Mouse (Mus musculus) forebrain, embryonic 12.5 days (tissue): ENCODE measurements around the gene Tardbp. TPM values are rescaled to one million over a fixed set of nuclear protein-coding genes. Genes with fewer than 3 reads are reported as not detected.

Experiments
- ATAC-seq: fragments of 200-750 bp; cut with Nextera tagmentation; 2 replicates; pipeline ENCODE4 v1.8.0; 2017; ENCODE audit warnings: moderate TSS enrichment; ENCODE audit not compliant: low FRiP score
- H3K27ac ChIP-seq: fragments of 300-500 bp; sonication (generic); 2 replicates; pipeline ENCODE4 v1.5.1; 2016; ENCODE audit warnings: mild to moderate bottlenecking
- H3K27me3 ChIP-seq: fragments of 300-500 bp; sonication (generic); 2 replicates; pipeline ENCODE4 v1.6.1; 2016; ENCODE audit warnings: mild to moderate bottlenecking
- H3K36me3 ChIP-seq: fragments of 300-500 bp; sonication (generic); replicated peaks from 2 replicates; pipeline ENCODE4 v1.6.1; 2016; ENCODE audit warnings: mild to moderate bottlenecking
- H3K4me1 ChIP-seq: fragments of 300-500 bp; sonication (generic); 2 replicates; pipeline ENCODE4 v1.6.1; 2016
- H3K4me2 ChIP-seq: fragments of 300-500 bp; sonication (generic); 2 replicates; pipeline ENCODE4 v1.6.1; 2016; ENCODE audit warnings: mild to moderate bottlenecking, moderate library complexity
- H3K4me3 ChIP-seq: fragments of 300-500 bp; sonication (generic); replicated peaks from 2 replicates; pipeline ENCODE4 v1.5.1; 2016; ENCODE audit warnings: mild to moderate bottlenecking
- H3K9ac ChIP-seq: fragments of 300-500 bp; sonication (generic); 2 replicates; pipeline ENCODE4 v1.6.1; 2016; ENCODE audit warnings: mild to moderate bottlenecking
- H3K9me3 ChIP-seq: fragments of 300-500 bp; sonication (generic); 2 replicates; pipeline ENCODE4 v1.6.1; 2016
- WGBS: fragments of 180-500 bp; shearing (Covaris S2); methylation state at CpG from one replicate; pipeline ENCODE4 v1.1.7; 2016; 5-methylcytosine and 5-hydroxymethylcytosine counted together
- polyA plus RNA-seq: library from polyadenylated mRNA; unstranded; fragments of >200 nt; fragmentation: Nextera tagmentation; extraction: Ambion mirVana; gene quantifications from 2 replicates; pipeline ENCODE4 v1.2.1, GENCODE M21; 2016

Gene Tardbp
- polyA plus RNA-seq, 1 experiment from 2014 or later, result 447 TPM

DNA sequence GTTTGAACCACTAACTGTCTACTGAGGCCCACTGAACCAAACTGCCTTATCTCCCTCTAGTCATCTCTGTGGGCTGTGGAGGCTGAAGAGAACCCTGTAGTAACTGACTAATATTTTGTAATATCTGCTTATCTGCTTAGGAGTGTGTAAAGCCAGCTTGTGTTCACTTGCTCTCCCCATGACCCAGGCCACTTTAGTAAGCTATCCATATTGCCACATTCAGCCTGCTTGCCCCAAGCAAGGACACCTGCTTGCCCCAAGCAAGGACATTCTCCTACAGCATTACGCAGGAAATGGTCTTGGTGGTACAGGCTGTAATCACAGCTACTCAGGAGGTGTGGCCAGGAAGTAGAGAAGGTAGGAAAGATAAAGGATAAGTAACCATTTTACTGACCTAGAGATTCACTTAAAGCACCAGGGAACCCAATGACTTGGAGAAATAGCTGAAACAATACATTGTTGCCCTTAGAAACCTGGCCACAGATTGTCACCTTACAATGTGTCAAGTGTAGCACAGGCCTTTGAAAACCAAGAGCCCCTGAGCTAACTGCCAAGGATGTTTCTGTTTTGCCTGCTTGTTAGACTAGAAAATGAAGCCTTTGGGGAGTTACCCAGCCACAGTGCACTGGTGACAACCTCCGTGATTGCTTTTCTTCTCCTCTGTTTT is 6.7 kb upstream of the Tardbp start:
- ATAC-seq, result no peak
- H3K4me1 ChIP-seq, result no peaks in the 10 kb centered on the region
- 76% methylated on average over 2 of the region's 2 CpGs for WGBS

DNA sequence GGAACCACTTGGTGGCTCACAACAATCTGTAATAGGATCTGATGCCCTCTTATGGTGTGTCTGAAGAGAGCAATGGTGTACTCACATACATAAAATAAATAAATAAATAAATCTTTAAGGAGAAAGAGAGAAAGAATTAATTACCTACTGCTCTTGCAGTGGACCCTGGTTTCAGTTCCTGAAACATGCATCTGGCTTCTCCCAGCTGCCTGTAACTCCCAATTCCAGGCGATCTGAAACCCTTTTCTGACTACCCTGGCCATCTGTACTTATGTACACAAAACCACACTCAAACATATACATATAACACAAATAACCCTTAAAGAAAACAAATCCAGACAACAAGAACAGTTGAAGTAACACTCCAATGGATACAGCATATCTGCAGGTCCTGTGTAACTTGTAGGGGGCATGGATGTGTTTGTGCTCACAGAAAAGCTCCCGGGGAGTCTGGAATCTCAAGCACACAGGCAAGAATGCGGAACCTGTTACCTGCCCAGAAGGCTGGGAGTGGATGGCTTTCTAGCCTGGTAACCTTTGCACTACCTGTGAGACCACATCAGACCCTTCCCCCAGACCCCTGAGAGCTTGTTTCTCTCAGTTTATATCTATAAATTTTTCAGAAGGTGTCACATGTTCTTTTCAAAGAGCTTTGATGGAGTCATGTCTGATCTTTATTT is 5.3 kb upstream of the Tardbp start:
- 84% methylated on average over 3 of the region's 3 CpGs for WGBS
- no peak for ATAC-seq
- Histone ChIP-seq H3K36me3 (no peaks in the 10 kb centered on the region), H3K4me3 (no peak overlapping the region), H3K4me1 (no peaks in the 10 kb centered on the region), H3K9me3 (no peaks in the 10 kb centered on the region), H3K9ac (no peak overlapping the region), H3K27ac (no peak overlapping the region), H3K27me3 (no peaks in the 10 kb centered on the region), H3K4me2 (no peak overlapping the region)

More for the DNA sequence above, 6.7 kb upstream of the Tardbp start:
- H3K9ac ChIP-seq, result no peak overlapping the region
- H3K4me3 ChIP-seq, result no peak overlapping the region
- no peak overlapping the region for H3K27ac ChIP-seq
- no peaks in the 10 kb centered on the region for H3K27me3 ChIP-seq
- no peaks in the 10 kb centered on the region for H3K9me3 ChIP-seq
- no peaks in the 10 kb centered on the region for H3K36me3 ChIP-seq
- no peak overlapping the region for H3K4me2 ChIP-seq

DNA sequence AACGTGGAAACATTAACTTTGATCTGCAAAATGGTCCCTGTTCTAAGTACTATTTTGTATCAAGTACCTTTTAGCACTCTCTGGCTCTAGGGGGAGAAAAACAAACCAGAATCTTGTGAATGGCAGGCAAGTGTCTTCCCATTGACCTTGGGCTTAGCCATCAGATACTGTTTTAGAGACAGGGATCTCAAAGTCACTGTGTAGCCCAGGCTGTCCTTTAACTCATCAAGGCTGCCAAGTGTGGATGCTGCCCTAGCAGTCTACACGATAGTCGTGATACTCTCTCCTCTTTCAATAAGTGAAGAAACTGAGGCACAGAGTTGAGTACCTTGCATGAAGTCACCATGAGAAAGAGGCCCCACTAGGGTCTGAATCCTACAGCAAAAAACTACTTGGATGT is 427 bp upstream of the Tardbp start:
- H3K27ac ChIP-seq, result no peak overlapping the region

DNA sequence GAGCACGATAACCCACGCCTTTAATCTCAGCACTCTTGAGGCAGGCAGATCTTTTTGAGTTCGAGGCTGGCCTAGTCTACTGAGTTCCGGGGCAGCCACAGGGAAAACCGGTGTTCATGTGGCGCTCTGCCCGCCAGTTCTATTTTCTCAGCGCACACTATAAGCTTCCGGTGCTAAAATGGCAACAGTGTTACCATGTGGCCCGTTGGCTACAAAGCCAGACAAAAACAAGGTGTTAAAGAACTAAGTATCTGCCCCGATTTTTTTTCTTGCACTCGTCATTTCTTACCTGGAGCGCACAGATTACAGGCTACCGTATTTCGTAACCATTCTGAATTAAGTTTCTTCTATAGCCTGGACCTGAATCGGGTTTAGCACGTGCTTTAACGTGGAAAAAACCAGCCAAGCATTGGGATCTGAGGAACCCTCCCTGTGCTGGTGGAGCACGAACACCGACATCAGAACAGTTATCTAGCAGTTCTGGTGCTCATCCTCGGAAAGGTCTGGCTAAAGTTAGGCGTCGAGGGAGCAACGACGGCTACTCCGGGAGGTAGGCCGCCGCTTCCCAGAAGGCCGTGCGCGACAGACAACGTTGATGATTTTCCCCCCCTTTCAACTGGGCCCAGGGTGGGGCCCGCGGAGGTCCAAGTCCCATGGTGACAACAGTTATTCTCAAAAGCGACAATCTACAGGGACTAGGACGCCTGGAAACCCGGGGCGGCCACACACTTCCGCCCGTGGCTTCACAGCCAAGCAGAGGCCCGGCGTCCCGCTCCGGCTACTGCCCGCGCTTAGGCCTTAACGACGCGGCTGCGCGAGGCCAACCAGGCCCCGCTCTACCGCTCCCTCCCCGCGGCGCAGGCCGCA is 830 bp downstream of the Tardbp start:
- peaks cover 25% of the 10 kb centered on the region for H3K4me1 ChIP-seq
- ATAC-seq, result peak; percentile 66
- no peaks in the 10 kb centered on the region for H3K9me3 ChIP-seq
- WGBS, result 1% methylated on average over 57 of the region's 57 CpGs
- H3K27me3 ChIP-seq, result no peaks in the 10 kb centered on the region
- H3K36me3 ChIP-seq, result peaks cover 42% of the 10 kb centered on the region
- H3K27ac ChIP-seq, result peak overlapping the region; percentile 96
- peak overlapping the region; percentile 89 for H3K4me2 ChIP-seq
- peak overlapping the region; percentile 94 for H3K4me3 ChIP-seq
- peak overlapping the region; percentile 99 for H3K9ac ChIP-seq

More for the DNA sequence above, 427 bp upstream of the Tardbp start:
- WGBS, result 64% methylated on average over 3 of the region's 3 CpGs
- ATAC-seq, result peak; percentile 27
- Histone ChIP-seq H3K4me3 (peak overlapping the region; percentile 94), H3K27me3 (no peaks in the 10 kb centered on the region), H3K4me1 (peaks cover 21% of the 10 kb centered on the region), H3K36me3 (peaks cover 30% of the 10 kb centered on the region), H3K9ac (peak overlapping the region; percentile 99), H3K4me2 (peak overlapping the region; percentile 89), H3K9me3 (no peaks in the 10 kb centered on the region)

DNA sequence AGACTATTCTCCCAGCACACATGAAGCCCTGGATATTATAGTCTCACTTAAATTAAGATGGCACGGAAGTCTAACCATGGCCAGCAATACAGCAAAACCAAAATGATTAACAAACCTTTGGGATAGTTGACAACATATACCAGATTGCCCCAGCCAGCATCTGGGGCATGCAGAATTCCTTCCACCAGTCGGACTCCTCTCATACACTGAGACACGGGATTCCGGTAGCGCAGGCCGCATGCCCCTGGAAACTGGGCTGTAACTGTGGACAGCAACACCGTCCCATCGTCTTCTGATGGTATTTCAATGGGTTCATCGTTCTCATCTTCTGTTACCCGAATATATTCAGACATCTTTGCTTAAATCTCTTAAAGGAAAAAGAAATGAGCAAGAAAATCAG is 1.8 kb downstream of the Tardbp start:
- Histone ChIP-seq H3K27ac (no peak overlapping the region), H3K4me1 (peaks cover 25% of the 10 kb centered on the region), H3K9me3 (no peaks in the 10 kb centered on the region), H3K4me3 (peak overlapping the region; percentile 94), H3K27me3 (no peaks in the 10 kb centered on the region), H3K36me3 (peaks cover 52% of the 10 kb centered on the region), H3K9ac (no peak overlapping the region), H3K4me2 (peak overlapping the region; percentile 89)
- no peak for ATAC-seq
- 86% methylated on average over 10 of the region's 10 CpGs for WGBS

DNA sequence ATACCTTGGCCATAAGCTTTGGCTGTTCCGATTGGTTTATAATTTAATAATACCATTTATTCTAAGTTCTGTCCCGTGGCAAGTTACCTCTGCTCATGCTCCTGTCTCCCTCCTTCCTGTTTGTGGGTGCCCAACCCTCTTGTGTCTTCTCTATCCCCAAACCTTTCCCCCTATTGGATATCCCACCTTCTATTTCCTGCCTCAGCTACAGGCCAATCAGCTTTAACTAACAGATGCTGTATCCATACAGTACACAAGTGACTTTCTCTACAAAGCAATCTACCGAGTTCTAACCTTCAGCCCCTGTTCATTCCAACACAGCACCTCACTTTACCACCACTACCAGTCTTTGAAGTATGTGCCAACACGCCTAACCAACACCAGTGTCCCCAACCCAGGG is 3.2 kb downstream of the Tardbp start:
- H3K36me3 ChIP-seq, result peaks cover 66% of the 10 kb centered on the region
- no peak for ATAC-seq
- WGBS, result 94% methylated on average over 4 of the region's 4 CpGs
- peaks cover 25% of the 10 kb centered on the region for H3K4me1 ChIP-seq
- no peak overlapping the region for H3K9ac ChIP-seq
- H3K4me2 ChIP-seq, result no peak overlapping the region
- H3K27ac ChIP-seq, result no peak overlapping the region
- H3K4me3 ChIP-seq, result no peak overlapping the region
- H3K9me3 ChIP-seq, result no peaks in the 10 kb centered on the region
- no peaks in the 10 kb centered on the region for H3K27me3 ChIP-seq

DNA sequence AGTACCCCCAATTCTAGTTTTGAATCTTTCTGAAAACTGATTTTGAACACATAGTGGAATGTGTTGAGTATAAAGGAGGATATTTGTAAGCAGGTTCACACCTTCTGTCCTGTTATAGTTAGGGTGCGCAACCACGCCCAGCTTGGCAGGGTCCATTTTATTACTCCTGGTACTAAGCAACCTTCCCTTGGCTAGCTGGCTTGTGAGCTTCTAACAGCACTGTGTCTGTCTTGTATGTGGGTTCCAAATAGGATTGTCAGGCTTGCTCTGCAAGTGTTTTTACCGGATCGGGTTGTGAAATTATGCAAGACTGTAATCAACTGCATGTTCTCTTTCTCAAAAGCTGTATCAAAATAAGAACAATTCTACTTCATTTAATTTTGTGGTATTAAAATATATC is 4.3 kb downstream of the Tardbp start:
- Histone ChIP-seq H3K27me3 (no peaks in the 10 kb centered on the region), H3K27ac (no peak overlapping the region), H3K4me2 (no peak overlapping the region), H3K9ac (no peak overlapping the region), H3K9me3 (no peaks in the 10 kb centered on the region), H3K4me1 (peaks cover 25% of the 10 kb centered on the region), H3K4me3 (no peak overlapping the region), H3K36me3 (peaks cover 73% of the 10 kb centered on the region)
- 96% methylated on average over 4 of the region's 4 CpGs for WGBS
- no peak for ATAC-seq

DNA sequence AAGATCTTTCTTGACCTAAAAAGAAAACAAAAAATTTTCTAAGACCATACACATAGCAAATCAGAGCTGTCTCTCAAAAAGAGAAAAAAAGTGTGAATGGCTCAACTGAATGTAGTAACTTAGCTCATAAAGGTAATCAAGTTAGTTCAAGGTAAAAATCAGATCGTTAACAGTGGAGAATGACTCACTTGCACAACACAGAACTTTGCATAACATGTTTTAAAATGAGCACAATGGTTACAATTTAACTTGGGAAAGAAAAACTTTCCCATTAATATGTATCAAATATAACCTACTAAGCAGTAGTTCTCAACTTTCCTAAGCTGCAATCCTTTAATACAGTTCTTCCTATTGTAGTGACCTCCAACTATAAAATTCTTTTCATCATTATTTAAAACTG is 6.1 kb downstream of the Tardbp start:
- H3K36me3 ChIP-seq, result peaks cover 90% of the 10 kb centered on the region
- WGBS, result 94% methylated on average over 1 of the region's 1 CpGs
- no peak overlapping the region for H3K4me2 ChIP-seq
- H3K4me3 ChIP-seq, result no peak overlapping the region
- no peaks in the 10 kb centered on the region for H3K9me3 ChIP-seq
- no peak overlapping the region for H3K27ac ChIP-seq
- no peak overlapping the region for H3K9ac ChIP-seq
- peaks cover 25% of the 10 kb centered on the region for H3K4me1 ChIP-seq
- no peaks in the 10 kb centered on the region for H3K27me3 ChIP-seq
- no peak for ATAC-seq

DNA sequence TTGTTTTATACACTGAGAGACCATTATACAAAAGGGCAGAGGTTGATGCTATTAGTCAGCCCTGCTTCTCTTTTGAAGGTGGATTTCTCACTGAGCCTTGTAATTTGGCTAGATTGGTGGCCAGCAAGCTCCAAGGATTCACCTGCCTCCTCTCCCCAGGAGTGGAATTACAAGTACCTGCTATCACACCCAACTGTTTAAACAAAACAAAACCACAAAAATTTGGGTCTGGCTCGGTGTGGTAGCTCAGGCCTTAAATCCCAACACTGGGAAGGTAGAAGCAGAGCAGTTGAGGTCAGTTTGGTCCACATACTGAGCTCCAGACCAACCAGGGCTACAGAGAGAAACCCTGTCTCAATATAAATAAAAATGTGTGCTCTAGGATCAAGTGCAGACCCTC is 7.0 kb downstream of the Tardbp start:
- H3K36me3 ChIP-seq, result peaks cover 95% of the 10 kb centered on the region

DNA sequence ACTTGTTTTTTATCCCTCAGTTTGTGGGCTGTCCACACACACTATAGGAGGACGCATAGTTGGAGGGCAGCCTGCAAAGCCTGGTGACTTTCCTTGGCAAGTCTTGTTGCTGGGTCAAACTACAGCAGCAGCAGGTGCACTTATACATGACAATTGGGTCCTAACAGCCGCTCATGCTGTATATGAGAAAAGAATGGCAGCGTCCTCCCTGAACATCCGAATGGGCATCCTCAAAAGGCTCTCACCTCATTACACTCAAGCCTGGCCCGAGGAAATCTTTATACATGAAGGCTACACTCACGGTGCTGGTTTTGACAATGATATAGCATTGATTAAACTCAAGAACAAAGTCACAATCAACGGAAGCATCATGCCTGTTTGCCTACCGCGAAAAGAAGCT is 13.1 kb downstream of the Tardbp start:
- no peaks in the 10 kb centered on the region for H3K27me3 ChIP-seq
- 67% methylated on average over 9 of the region's 9 CpGs for WGBS
- peaks cover 7% of the 10 kb centered on the region; the same call in 1 of the 2 replicates for H3K4me1 ChIP-seq
- no peak overlapping the region for H3K4me3 ChIP-seq
- no peaks in the 10 kb centered on the region for H3K9me3 ChIP-seq
- no peak overlapping the region for H3K4me2 ChIP-seq
- H3K36me3 ChIP-seq, result peaks cover 53% of the 10 kb centered on the region
- no peak for ATAC-seq
- H3K27ac ChIP-seq, result peak overlapping the region; percentile 20; the same call in 1 of the 2 replicates
- no peak overlapping the region for H3K9ac ChIP-seq

More for the DNA sequence above, 7.0 kb downstream of the Tardbp start:
- H3K4me3 ChIP-seq, result no peak overlapping the region
- no peaks in the 10 kb centered on the region for H3K27me3 ChIP-seq
- H3K27ac ChIP-seq, result no peak overlapping the region
- ATAC-seq, result no peak
- H3K4me2 ChIP-seq, result no peak overlapping the region
- peaks cover 21% of the 10 kb centered on the region for H3K4me1 ChIP-seq
- WGBS, result 97% methylated on average over 1 of the region's 1 CpGs
- H3K9ac ChIP-seq, result no peak overlapping the region
- H3K9me3 ChIP-seq, result no peaks in the 10 kb centered on the region

DNA sequence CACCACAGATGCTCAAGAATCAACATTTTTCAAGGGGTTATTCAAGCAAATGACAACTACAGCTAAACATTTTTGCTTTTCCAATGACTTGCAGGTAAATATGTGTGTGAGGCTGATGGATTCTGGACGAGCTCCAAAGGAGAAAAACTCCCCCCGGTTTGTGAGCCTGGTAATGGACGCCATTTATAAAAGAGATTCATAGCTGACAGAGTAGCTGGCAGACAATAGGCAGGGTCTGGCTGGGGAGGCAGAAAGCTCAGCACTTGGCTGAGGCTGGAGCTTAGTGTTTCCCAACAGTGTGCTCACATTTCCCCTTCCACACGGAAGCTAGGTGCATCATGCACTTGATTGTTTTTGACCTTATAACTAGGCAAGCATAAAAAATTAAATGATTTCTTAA is 14.3 kb downstream of the Tardbp start:
- no peak for ATAC-seq
- H3K4me2 ChIP-seq, result no peak overlapping the region
- peaks cover 7% of the 10 kb centered on the region; the same call in 1 of the 2 replicates for H3K4me1 ChIP-seq
- 62% methylated on average over 4 of the region's 4 CpGs for WGBS
- H3K36me3 ChIP-seq, result peaks cover 46% of the 10 kb centered on the region
- no peak overlapping the region for H3K9ac ChIP-seq
- no peaks in the 10 kb centered on the region for H3K27me3 ChIP-seq
- no peaks in the 10 kb centered on the region for H3K9me3 ChIP-seq
- H3K27ac ChIP-seq, result no peak overlapping the region
- H3K4me3 ChIP-seq, result no peak overlapping the region

DNA sequence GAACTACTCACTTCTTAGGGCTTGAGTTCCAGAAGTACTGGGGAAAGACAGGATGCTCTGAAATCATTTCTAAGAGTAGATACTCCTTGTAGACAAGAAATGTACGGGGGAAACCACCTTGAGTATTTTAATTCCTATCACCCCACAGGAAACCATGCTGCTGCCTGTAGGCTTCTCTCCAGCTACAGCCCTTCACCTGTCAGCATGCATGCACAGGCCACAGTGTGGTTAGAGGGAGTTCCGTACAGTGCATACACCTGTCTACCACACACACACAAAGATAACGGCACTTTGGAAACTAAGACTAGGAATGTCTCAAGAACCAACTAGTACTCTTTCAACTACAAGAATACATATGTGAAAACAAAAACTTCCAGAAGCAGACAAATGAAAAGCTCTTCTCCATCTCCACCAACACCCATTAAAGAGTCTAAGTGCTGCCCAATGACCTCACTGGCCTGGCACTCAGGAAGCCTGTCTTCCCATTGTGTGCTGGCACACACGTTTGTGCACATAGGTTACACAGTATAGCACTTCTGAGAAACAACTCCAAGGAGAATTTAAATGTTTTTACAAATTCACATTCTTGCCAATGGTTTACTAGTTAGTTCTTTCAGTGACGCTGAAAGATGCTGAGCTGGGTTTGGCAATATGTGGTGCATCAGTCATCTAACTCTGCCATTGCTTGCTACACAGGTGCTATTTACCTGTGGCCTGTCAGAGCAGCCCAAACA is 16.0 kb downstream of the Tardbp start:
- Histone ChIP-seq H3K4me2 (no peak overlapping the region), H3K9me3 (no peaks in the 10 kb centered on the region), H3K9ac (no peak overlapping the region), H3K27ac (no peak overlapping the region), H3K36me3 (peaks cover 29% of the 10 kb centered on the region), H3K4me1 (peaks cover 7% of the 10 kb centered on the region; the same call in 1 of the 2 replicates), H3K27me3 (no peaks in the 10 kb centered on the region), H3K4me3 (no peak overlapping the region)
- ATAC-seq, result no peak
- WGBS, result 72% methylated on average over 5 of the region's 5 CpGs
